9 mouse cellular contexts compared by ENCODE assay signal in genomic region chr15:83724886-83725269, GRCm38 (mm10). TPM values are rescaled to one million over a fixed set of nuclear protein-coding genes. Genes with fewer than 3 reads are reported as not detected.
DNase-seq lines count a peak whose midpoint lies in the region; ATAC-seq and TF ChIP-seq lines count a peak whose summit lies in the region.
"Had no signal": no experiment of that assay in that cellular context is flagged by ENCODE, and none has a peak within 500 bp of the region (broad histone marks: within the 10 kb centered on the region; RNA-seq: fewer than 3 reads in every experiment).

TSS of gene Scube1 (minus strand) at chr15:83725021.

- intact Hi-C loops in heart, postnatal 36 days (cut with DNase I), result no loop called here

- peaks cover 6% of the 10 kb centered on the region for H3K27me3 ChIP-seq in ES-Bruce4 (ENCODE audit: control insufficient read depth, insufficient read depth, low read length, poor library complexity, severe bottlenecking)
- peaks cover 50% of the 10 kb centered on the region for H3K27me3 ChIP-seq in liver, embryonic 16.5 days (ENCODE audit: control insufficient read depth, insufficient read depth, low read depth, low read length)

- no peak for TF ChIP-seq POLR2A in ES-Bruce4 (IDR thresholded peaks at IDR 0.05; ENCODE audit: insufficient read depth, low read length)

- H3K9me3 ChIP-seq in ES-Bruce4 (replicated peaks; ENCODE audit: control insufficient read depth, insufficient read depth, low read length, poor library complexity, severe bottlenecking), result no peaks in the 10 kb centered on the region
- H3K9me3 ChIP-seq in liver, embryonic 16.5 days (replicated peaks; ENCODE audit: control insufficient read depth, low read length), result no peaks in the 10 kb centered on the region

- H3K9ac ChIP-seq in ES-Bruce4 (ENCODE audit: low read depth, poor library complexity, severe bottlenecking), result peak within 1 kb of the TSS; percentile 76
- H3K9ac ChIP-seq in liver, embryonic 16.5 days (ENCODE audit: low read depth, low read length), result no peak within 1 kb of the TSS

- H3K4me1 ChIP-seq in ES-Bruce4 (ENCODE audit: control insufficient read depth, insufficient read depth, low read length), result peaks cover 2% of the 10 kb centered on the region
- peaks cover 5% of the 10 kb centered on the region for H3K4me1 ChIP-seq in liver, embryonic 16.5 days (ENCODE audit: control insufficient read depth, low read depth, low read length)

- peak; percentile 26 for DNase-seq in cerebellum, adult 8-10 months
- peak; percentile 89 to 90 for DNase-seq in heart, postnatal 36 days
- DNase-seq in layer of hippocampus, adult 18-20 months (ENCODE audit: low spot score in 2 of 2), result peak; percentile 83 to 86
- peak; percentile 71 for DNase-seq in ovary, postnatal 10 days (ENCODE audit: low spot score)
- DNase-seq in thymus, postnatal 25 days, result peak; percentile 65

- no peak within 1 kb of the TSS for H3K27ac ChIP-seq in ES-Bruce4 (ENCODE audit: insufficient read depth, low read length)
- H3K27ac ChIP-seq in liver, embryonic 16.5 days (ENCODE audit: low read length), result no peak within 1 kb of the TSS

- TF ChIP-seq EP300 in ES-Bruce4 (IDR thresholded peaks at IDR 0.05; ENCODE audit: insufficient read depth, low read depth, low read length), result no peak

- ATAC-seq in frontal cortex, adult (ENCODE audit: low TSS enrichment), result peak; percentile 92
- peak; percentile 88 for ATAC-seq in liver, embryonic 16.5 days (ENCODE audit: low read depth)

- H3K4me3 ChIP-seq in ES-Bruce4 (ENCODE audit: low read depth, low read length), result peak within 1 kb of the TSS; percentile 72
- H3K4me3 ChIP-seq in liver, embryonic 16.5 days (ENCODE audit: low read depth, low read length), result peak within 1 kb of the TSS; percentile 49

- 1% methylated on average over 50 of the region's 51 CpGs for WGBS in liver, embryonic 16.5 days (ENCODE audit: insufficient replicate concordance)

- no peaks in the 10 kb centered on the region for H3K36me3 ChIP-seq in ES-Bruce4 (ENCODE audit: control insufficient read depth, insufficient read depth, low read length, poor library complexity, severe bottlenecking)
- H3K36me3 ChIP-seq in liver, embryonic 16.5 days (ENCODE audit: control insufficient read depth, insufficient read depth), result no peaks in the 10 kb centered on the region
- H3K36me3 ChIP-seq: G1E had no signal

- H3K4me2 ChIP-seq in liver, embryonic 16.5 days (ENCODE audit: low read depth, low read length), result peak within 1 kb of the TSS; percentile 59

- no peak for TF ChIP-seq CTCF in ES-Bruce4 (IDR thresholded peaks at IDR 0.05; ENCODE audit: low read depth, low read length)

RNA-seq across cellular contexts. Expression of gene Scube1, which starts in this region (rescaled TPM):
- 0.51 and 0.91 TPM in 2 replicates for polyA plus RNA-seq in ES-Bruce4 (2011; ENCODE audit: insufficient read depth, insufficient read length, low read depth, missing spikeins)
- total RNA-seq in heart, postnatal 36 days (2021), result 1 to 10 TPM; 1.3 TPM
- 10 to 100 TPM; 15.9 to 18.4 TPM for total RNA-seq in layer of hippocampus, adult 18-20 months (2021)
- 0.12 and 0.21 TPM in 2 replicates for polyA plus RNA-seq in liver, embryonic 16.5 days (2015; fragmentation: Nextera tagmentation; extraction: Ambion mirVana)
- polyA plus RNA-seq: G1E had no signal

Comparison
In these comparisons a context has a peak if more than half of its experiments do, and no peak if none do; other contexts are left out.
1. RNA of gene Scube1 (total RNA-seq): 15.9 to 18.4 TPM in layer of hippocampus, adult 18-20 months; 1.3 TPM in heart, postnatal 36 days; every median in the first group is over 4 times any median in the second.
2. Peak in ATAC-seq, H3K4me3 ChIP-seq and H3K4me2 ChIP-seq in liver, embryonic 16.5 days; RNA of the gene not detected or under 1 TPM.
3. DNase-seq: peak in every context shown above with its lines; median percentile 90 in heart, postnatal 36 days; 84 in layer of hippocampus, adult 18-20 months; 71 in ovary, postnatal 10 days; 65 in thymus, postnatal 25 days; 26 in cerebellum, adult 8-10 months.